Mouse (Mus musculus): ENCODE measurements around the gene Rpn1.

GRCm38 (mm10) chr6:88095377-88095776, 11.1 kb downstream of the Rpn1 start:
- TF ChIP-seq CTCF (IDR thresholded peaks at IDR 0.05; ENCODE audit: low read depth): no peak
- no peak for TF ChIP-seq EP300 (IDR thresholded peaks at IDR 0.05; ENCODE audit: low read depth)
